Mouse (Mus musculus) embryonic fibroblast, embryonic 13.5 days (primary cell): ENCODE data around the gene Col4a2. TPM values are rescaled to one million over a fixed set of nuclear protein-coding genes. Genes with fewer than 3 reads are reported as not detected.
A peak's percentile ranks its signal among the peaks of the same experiment; 100 is the strongest.

ENCODE experiments used
- H3K27ac ChIP-seq: 2 replicates; pipeline ENCODE4 v1.5.1; 2012; ENCODE audit warnings: low read length, control low read depth, inconsistent platforms; ENCODE audit not compliant: insufficient read depth
- H3K4me1 ChIP-seq: 2 replicates; pipeline ENCODE4 v1.6.1; 2011; ENCODE audit warnings: low read length; ENCODE audit not compliant: control insufficient read depth, insufficient read depth
- H3K4me3 ChIP-seq: 2 replicates; pipeline ENCODE4 v1.5.1; 2011; ENCODE audit warnings: mild to moderate bottlenecking, control low read depth, low read length; ENCODE audit not compliant: insufficient read depth
- CTCF ChIP-seq: IDR thresholded peaks from 2 replicates; pipeline ENCODE4 v1.5.1; 2011; ENCODE audit warnings: mild to moderate bottlenecking, control low read depth, low read length, moderate library complexity, borderline replicate concordance; ENCODE audit not compliant: insufficient read depth
- POLR2A ChIP-seq: IDR thresholded peaks from 2 replicates; pipeline ENCODE4 v1.6.1; 2011; ENCODE audit warnings: low read depth, mild to moderate bottlenecking, control low read depth, low read length, moderate library complexity
- polyA plus RNA-seq: library from polyadenylated mRNA; stranded (reverse); fragments of >200 nt; gene quantifications from 2 replicates; pipeline ENCODE4 v1.2.4, GENCODE M21; 2011; ENCODE audit warnings: low read depth; ENCODE audit not compliant: missing spikeins, insufficient read length

Gene Col4a2
- polyA plus RNA-seq, 1 experiment, result 282 TPM

GRCm38 (mm10) chr8:11401183-11401582 lies 88.6 kb downstream of the Col4a2 start:
- TF ChIP-seq POLR2A (no peak), CTCF (no peak)
- Histone ChIP-seq H3K4me3 (no peak overlapping the region), H3K4me1 (peaks cover 11% of the 10 kb centered on the region), H3K27ac (peak overlapping the region; percentile 55; the same call in 1 of the 2 replicates)

DNA sequence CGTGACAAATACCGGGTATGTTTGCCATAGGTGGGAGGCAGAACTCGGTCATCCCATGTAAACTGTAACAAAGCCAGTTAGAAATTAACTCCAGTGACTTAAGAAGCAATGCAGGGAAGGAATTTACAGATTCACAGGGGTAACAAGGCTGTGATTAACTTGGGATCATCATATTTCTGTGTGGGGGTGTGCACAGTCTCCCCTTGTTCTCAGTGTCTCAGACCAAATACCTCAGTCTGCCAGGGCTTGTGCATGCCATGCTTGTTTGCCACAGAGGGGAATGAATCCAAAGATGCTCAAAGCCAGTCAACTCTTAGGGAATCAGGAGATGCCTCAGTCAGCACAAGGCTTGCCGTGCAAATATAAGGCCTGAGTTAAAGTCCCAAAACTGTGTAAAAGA lies 89.6 kb downstream of the Col4a2 start:
- Histone ChIP-seq H3K4me3 (no peak overlapping the region), H3K4me1 (peaks cover 10% of the 10 kb centered on the region), H3K27ac (no peak overlapping the region)
- no peak for TF ChIP-seq POLR2A
- no peak for TF ChIP-seq CTCF

DNA sequence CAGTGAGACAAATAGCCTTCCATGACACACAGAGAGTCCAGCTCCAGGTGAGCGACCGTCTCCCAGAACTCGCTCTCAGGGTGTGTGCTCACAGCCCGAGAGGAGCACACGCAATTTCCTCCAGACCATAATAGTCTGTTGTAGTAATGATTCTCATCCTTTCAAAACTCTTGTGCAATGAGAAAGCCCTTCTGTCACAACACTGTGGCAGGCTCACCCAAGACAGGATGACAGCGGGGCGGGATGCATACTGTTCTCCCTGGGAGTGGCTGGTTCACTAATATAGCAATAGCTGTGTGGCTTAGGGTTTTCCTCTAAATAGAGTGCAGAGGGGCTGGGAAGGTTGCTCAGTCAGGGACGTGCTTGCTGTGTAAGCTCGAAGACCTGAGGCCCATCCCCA lies 91.2 kb downstream of the Col4a2 start:
- no peak for TF ChIP-seq CTCF
- no peak for TF ChIP-seq POLR2A
- no peak overlapping the region for H3K27ac ChIP-seq
- H3K4me1 ChIP-seq, result peaks cover 10% of the 10 kb centered on the region
- no peak overlapping the region for H3K4me3 ChIP-seq

GRCm38 (mm10) chr8:11404614-11405013 lies 92.0 kb downstream of the Col4a2 start:
- TF ChIP-seq POLR2A (no peak), CTCF (no peak)
- Histone ChIP-seq H3K27ac (no peak overlapping the region), H3K4me3 (no peak overlapping the region), H3K4me1 (peaks cover 8% of the 10 kb centered on the region)

GRCm38 (mm10) chr8:11405722-11406481 lies 93.3 kb downstream of the Col4a2 start:
- H3K4me3 ChIP-seq, result no peak overlapping the region
- no peak overlapping the region for H3K27ac ChIP-seq
- H3K4me1 ChIP-seq, result 0 out of 2 replicates have a peak, but pooled peaks cover 4% of the 10 kb centered on the region
- no peak for TF ChIP-seq POLR2A
- no peak for TF ChIP-seq CTCF

DNA sequence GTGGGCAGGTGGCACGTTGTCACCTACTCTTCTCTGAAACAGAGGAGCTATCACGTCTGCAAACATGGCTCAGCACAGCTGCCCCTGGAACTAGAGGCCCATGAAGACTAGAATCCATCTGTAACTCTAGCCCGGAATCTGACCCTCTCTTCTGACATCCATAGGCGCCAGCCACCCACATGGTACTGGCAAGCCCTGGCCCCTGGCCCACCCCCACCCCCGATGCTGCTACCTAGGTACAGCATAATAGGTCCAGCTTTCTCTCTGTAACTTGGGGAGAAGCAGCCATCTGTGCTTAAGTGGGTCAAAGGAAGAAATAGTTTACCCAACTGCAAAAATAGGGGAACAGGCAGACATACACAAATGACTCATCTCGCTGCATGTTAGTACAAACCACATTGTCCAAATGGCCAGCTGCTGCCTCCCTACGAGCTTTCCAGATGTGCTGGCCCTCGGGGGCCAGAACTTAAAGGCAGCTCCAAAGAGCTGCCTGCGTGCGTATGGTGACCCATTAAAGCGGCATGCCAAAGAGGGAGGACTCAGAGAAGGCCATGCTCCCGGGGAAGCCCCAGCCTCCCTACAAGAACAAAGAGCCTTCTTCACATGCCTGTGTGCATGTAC lies 99.0 kb downstream of the Col4a2 start:
- Histone ChIP-seq H3K27ac (peak overlapping the region; percentile 72), H3K4me1 (peaks cover 18% of the 10 kb centered on the region), H3K4me3 (no peak overlapping the region)
- TF ChIP-seq CTCF, result no peak
- TF ChIP-seq POLR2A, result no peak

DNA sequence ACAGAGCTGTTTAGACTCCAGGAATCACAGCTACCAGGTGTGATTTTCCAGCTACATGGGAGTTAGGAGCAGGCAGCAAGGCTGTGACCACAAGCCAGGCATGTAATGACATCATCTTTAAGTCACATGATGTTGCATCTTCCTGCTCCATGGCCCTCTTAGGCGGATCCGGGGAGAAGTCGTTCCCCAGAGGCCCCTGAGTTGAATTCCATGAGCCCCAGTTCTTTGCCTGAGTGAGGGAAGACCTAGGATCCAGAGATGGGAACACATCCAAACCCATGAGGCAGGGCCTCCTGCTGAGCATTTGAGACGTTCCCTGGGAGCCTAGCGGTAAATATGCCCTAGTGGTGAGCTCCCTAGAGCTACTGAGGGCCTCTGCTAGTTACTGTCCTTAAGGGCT lies 99.8 kb downstream of the Col4a2 start:
- Histone ChIP-seq H3K4me1 (peaks cover 18% of the 10 kb centered on the region), H3K27ac (peak overlapping the region; percentile 72), H3K4me3 (no peak overlapping the region)
- TF ChIP-seq CTCF (no peak), POLR2A (no peak)

- TF ChIP-seq POLR2A (no peak), CTCF (no peak)
- Histone ChIP-seq H3K4me1 (peaks cover 23% of the 10 kb centered on the region), H3K27ac (no peak overlapping the region), H3K4me3 (no peak overlapping the region)
Observed at GRCm38 (mm10) chr8:11414304-11414703, 101.7 kb downstream of the Col4a2 start.

DNA sequence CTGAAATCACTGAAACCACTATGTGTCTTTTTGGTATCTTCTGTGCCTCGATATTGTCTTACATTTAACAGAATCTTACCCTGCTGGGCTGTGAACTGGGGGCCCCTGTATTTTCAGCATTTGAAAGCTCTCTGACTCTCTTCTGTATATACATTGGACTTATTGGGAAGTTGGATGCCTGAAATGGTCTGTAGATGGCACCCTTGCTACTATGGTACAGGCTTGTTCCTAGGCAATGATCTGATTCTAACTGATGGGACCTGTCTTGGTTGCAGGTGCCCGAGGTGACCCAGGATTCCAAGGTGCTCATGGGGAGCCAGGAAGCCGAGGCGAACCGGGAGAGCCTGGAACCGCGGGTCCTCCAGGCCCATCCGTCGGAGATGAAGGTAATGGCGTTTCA lies 102.5 kb downstream of the Col4a2 start:
- TF ChIP-seq POLR2A (no peak), CTCF (no peak)
- Histone ChIP-seq H3K4me3 (no peak overlapping the region), H3K27ac (no peak overlapping the region), H3K4me1 (peaks cover 25% of the 10 kb centered on the region)

GRCm38 (mm10) chr8:11417762-11418161 lies 105.2 kb downstream of the Col4a2 start:
- TF ChIP-seq CTCF (no peak), POLR2A (no peak)
- Histone ChIP-seq H3K4me1 (0 out of 2 replicates have a peak, but pooled peaks cover 11% of the 10 kb centered on the region), H3K4me3 (no peak overlapping the region), H3K27ac (peak overlapping the region; percentile 41; the same call in 1 of the 2 replicates)
